Mouse (Mus musculus) 3T3-L1 (cell line): Measurements from ENCODE around the gene Dcakd.

Source experiments
- DNase-seq: peaks from one replicate; pipeline ENCODE4 v3.0.0-alpha.2; 2015; ENCODE audit warnings: low read depth, low spot score

Dcakd gene

DNA sequence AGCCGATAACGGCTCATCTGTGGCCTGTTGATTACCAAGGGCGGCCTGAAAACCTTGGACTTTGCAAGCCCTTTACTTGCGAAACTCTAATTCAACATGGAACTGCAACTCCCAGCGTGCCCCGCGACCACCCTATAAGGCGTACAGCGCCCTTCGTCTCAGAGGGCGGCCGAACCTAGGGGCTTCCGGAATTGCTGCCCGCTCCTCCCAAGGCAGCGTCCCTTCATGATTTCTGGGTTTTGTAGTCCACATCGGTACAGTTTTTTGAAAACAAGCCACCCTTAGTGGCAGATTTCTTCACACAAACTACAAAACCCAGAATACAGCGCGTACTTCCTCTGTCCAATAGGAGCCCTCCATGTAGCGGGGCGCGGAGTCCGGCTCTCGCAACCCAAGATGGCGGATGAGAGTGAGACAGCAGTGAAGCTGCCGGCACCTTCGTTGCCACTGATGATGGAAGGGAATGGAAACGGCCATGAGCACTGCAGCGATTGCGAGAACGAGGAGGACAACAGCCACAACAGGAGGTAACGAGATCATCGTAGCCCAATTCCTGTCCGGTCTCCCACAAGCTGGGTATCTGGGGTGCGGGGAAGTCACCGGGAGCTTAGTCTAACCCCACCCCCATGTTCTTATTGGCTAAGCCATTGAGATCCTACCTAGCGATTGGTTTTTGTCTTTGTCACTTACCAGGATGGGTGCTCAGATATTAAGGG, at the start of gene Dcakd, which contains the start of gene Nmt1:
Gene Dcakd (minus strand): TSS at position 158 of the 716 bp plus-strand sequence.
Gene Nmt1 (plus strand): TSS at position 15 of the 716 bp plus-strand sequence.
- DNase-seq, result peak; percentile 99

GRCm38 (mm10) chr11:103076581-103076980, 48.4 kb upstream of the Dcakd start:
- no peak for DNase-seq

GRCm38 (mm10) chr11:103076010-103076409, 47.9 kb upstream of the Dcakd start:
- no peak for DNase-seq

- DNase-seq, result no peak
These were observed 46.7 kb upstream of the Dcakd start for GRCm38 (mm10) chr11:103074796-103075323.

DNA sequence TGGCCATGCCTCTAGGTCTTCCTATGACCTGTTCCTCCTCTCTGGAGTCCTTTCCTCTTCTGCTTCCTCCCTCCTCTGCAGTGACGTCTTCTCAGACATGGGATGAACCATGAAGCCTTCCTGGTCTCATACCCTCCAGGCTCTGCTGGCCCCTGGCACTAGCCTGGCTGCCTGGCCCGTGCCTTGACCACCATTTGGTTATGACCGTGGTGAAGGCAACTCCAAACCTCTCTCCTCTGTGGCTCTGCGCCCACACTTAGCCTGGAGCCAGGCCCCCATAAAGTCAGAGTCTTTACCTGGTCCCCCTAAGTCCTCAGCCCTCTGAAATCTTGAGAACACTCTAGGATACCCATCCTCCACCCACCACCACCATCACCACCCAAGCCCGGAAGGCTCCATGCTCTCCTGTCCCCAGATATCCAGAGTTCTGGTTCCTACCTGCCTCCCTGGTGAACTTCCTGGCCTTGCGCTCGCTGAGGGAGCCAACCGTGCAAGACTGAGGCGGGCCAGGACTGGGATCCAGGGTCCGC, 46.1 kb upstream of the Dcakd start:
- no peak for DNase-seq

GRCm38 (mm10) chr11:103073671-103074070, 45.5 kb upstream of the Dcakd start:
- DNase-seq, result no peak

DNA sequence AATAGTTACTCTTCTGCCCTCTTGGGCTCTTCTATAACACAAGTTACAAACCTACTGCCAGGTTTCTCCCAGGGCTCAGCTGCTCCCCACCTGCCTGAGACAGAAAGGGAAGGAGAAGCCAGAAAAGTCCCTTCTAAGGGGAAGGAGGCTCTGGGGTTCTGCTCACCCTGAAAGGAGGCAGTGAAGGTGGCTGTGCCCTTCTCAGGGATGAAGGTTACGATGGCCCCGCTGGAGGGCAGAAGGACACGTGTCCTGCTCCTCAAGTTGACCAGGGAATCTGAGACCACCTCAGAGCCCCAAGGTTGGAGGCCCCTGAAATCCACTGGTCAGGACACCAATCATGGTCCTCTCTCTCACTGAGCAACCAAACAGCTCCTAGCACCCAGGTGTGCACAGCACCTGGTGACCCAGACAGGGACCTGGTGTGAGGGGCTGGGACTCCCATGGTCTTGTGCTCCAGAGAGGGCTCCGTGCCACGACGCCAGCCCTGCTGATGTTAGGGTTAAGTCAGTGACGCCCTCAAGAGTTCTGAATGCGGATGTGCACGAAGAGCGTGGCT, 42.3 kb upstream of the Dcakd start:
- DNase-seq, result no peak

DNA sequence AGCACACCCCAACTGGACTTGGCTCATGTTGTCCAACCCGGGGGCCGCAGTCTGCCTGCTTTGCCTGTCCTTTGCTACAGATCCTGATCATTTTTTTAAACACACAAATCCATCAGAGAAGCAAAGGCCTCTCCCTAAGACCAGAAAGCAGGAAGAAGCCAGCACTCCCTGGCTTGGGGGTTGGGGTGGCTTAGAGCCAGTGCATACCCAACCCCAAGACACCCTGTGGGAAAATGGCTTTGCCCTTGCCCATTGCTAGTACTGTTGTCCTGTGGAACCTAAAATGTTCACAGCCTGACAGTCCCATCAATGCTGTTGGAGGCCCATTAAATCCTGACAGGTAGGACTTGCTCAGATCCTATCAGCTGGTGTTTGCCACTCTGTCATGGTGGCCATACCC, 41.6 kb upstream of the Dcakd start:
- DNase-seq, result no peak

DNA sequence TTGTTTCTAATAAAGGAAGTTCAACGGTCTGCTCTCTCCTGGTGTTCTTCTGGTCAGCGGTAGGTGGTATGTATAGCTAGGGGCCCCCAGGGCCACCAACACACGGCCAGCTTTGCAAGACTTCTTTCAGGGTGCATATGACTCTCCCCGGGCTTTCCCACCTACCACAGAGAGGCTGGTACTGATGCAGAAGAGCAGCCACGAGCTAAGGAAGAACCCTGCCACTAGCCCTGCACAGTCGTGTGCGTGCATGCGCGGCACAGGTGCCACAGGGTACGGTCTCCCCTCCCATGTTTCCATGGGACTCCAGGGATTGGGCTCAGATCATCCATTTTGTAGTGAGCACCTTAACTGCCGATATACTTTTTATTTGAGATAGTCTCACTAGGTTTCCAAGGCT, 40.8 kb upstream of the Dcakd start:
- DNase-seq, result no peak

DNA sequence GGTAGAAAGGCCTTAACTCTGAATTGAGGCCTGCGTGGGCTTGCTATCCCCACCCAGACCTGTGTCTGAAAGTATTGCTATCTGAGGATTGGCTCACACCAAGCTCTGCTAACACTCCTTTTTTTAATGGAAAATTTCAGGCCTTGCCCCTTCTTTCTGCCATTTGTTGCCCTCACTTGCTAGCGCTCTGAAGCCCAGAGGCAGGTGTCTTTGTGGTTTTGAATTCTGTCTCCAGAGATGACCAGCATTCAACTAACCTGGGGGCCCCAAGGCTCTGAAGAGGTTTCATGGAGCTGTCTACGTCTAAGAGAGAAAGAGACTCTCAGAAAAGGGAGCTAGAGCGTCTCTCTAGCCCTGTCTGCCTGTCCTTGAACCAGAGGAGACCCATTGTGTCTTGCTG, 40.1 kb upstream of the Dcakd start:
- no peak for DNase-seq

DNA sequence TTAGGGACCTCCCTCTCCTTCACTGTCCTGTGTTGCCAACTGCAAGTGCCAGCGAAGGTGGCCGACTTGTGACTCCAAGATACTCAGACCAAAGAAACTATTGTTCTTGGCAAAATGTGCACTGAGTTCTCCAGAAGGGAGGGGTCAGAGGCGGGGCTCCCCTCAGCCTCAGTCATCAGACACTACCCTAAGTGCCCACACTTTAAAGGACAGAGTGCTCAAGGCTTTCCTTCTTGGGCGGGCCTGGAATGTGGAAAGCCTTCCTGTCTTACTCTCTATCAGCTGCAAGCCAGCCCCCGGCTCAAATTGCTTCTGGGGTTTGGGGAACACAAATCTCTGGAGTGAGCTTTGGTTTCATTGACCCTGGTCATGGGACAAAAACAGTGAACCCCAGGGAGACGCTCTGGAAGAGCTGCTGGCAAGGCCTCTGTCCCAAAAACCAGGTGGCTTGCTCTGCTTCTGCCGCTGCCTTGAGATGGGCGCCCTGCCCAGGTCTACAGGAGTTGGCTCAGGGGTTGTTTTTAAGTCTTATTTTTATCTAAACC, 39.4 kb upstream of the Dcakd start:
- DNase-seq, result peak; percentile 74

DNA sequence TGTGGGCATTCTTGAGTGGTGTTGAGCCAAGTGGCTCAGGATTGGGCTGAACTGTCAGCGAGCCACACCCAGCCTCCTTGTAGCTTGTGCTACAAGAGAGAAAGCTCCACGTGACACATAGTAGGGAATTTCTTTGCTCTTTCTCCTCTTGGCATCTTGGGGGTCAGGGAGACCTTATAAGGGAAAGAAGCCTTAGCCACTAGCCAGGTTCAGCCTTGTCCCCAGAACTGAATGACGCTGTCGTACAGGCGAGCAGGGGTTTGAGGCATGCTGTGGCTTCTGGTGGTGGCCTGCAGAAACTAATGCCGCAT, 38.9 kb upstream of the Dcakd start:
- no peak for DNase-seq

GRCm38 (mm10) chr11:103066191-103067050, 38.3 kb upstream of the Dcakd start:
- peak; percentile 39 for DNase-seq

GRCm38 (mm10) chr11:103058499-103059085, 30.5 kb upstream of the Dcakd start:
- no peak for DNase-seq

DNA sequence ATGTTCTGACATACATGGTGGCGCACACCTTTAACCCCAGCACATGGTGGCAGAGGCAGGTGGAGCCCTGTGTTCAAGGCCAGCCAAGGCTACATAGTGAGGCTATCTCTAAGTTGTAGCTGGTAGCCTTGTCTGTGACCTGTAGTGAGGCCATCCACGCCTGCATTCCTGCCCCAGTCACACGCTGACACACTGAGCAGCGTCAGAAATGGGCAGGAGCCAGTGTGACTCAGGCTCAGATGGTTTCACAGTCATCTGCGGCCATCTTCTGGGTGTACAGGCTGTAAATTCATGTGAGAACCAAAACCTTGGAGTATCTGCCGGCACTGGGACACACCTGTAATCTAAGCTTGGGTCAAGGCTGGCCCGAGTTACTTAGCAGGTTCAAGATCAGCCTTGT, 28.5 kb upstream of the Dcakd start:
- peak; percentile 84 for DNase-seq

DNA sequence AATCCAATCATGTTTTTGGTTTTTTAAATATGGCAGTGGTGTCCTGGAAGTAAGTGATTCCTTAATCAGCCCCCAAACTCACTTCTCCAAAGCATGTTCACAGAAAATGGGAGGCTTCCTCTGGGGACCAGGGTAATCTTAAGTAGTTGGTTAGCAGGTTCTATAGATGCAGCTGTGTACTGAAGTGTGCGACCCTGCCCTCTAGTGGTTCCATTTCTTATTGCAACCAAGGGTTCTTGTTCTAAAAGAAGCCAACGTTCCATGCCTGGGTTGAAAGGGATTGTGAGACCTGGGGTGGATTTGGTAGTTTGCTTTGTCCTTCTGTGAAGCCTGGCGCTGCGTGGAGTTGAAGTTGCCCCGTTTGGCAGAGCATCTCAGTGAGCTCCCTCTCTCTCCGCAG, 26.7 kb upstream of the Dcakd start:
- peak; percentile 94 for DNase-seq

DNA sequence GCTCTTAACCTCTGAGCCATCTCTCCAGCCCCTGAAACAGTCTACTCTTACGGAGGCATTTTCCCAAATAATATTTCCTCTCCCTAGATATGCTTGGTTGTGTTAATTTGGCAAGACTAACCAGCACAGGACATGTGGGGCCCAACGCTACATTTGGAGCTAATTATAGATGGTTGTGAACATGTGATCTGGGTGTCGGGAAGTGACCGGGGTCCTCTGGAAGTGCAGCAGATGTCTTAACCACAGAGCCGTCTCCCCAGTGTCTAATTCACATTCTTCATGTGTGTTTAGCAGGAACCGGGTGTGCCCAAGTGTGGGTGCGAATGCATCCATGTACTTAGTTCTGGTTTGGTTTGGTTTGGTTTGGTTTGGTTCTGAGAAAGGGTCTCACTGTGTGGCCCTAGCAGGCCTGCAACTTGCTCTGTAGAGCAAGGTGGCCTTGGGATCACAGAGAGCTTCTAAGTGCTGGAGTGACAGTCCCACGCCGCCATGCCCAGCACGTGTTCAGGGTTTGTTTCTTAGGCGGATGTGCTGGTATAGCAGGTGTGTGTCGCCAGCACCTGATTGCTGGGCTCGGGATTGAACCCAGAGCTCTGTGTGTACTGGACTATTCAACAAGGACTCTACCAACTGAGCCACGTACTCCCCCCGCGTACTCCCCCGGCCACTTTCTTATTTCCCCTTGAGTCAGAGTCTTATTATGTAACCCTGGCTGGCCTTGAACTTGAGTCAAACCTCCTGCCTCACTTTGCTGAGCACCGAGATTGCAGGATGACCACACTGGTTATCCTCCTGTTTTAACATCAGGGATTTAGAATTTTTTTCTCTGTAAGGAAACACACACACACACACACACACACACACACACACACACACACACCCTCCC, 25.3 kb upstream of the Dcakd start:
- DNase-seq, result no peak

DNA sequence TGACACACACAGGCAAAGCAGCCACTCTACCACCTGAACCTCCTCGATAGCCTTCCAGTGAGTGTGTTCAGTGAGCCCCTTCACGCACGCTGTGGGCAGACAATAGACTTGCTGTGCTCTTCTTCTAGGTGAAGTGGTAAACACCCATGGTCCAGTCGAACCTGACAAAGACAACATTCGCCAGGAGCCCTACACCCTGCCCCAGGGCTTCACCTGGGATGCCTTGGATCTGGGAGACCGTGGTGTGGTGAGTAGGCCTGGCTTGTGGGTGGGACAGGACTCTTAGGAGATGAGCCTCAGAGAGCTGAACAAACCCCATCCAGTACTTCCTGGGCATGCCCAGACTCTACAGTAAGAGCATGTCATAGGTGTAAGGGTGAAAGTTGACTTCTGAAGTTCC, 23.9 kb upstream of the Dcakd start:
- DNase-seq, result no peak

- DNase-seq, result peak; percentile 99
These were observed 23.1 kb upstream of the Dcakd start for GRCm38 (mm10) chr11:103051249-103051691.

GRCm38 (mm10) chr11:103050153-103050552, 22.0 kb upstream of the Dcakd start:
- peak; percentile 25 for DNase-seq
